Mouse (Mus musculus): ENCODE data around the gene Hoxa1.
A peak's percentile ranks its signal among the peaks of the same experiment; 100 is the strongest.

Hoxa1 gene

GRCm38 (mm10) chr6:52156551-52157200, 1.4 kb downstream of the Hoxa1 start:
- no peak for DNase-seq

GRCm38 (mm10) chr6:52155471-52155870, 2.6 kb downstream of the Hoxa1 start:
- no peak for DNase-seq

- no peak for DNase-seq
Measured at GRCm38 (mm10) chr6:52154044-52154443, 4.1 kb downstream of the Hoxa1 start.

- DNase-seq = no peak
Measured at GRCm38 (mm10) chr6:52153270-52153669, 4.8 kb downstream of the Hoxa1 start.

- DNase-seq = no peak
Measured at GRCm38 (mm10) chr6:52152226-52153193, 5.6 kb downstream of the Hoxa1 start.

GRCm38 (mm10) chr6:52151571-52151970, 6.5 kb downstream of the Hoxa1 start:
- no peak for DNase-seq

GRCm38 (mm10) chr6:52150401-52150966, 7.6 kb downstream of the Hoxa1 start:
- DNase-seq = no peak

- DNase-seq = no peak
Measured at GRCm38 (mm10) chr6:52139115-52139514, 19.0 kb downstream of the Hoxa1 start.

GRCm38 (mm10) chr6:52138576-52138975, 19.5 kb downstream of the Hoxa1 start:
- DNase-seq = no peak

GRCm38 (mm10) chr6:52137841-52138535, 20.1 kb downstream of the Hoxa1 start:
- DNase-seq = no peak

GRCm38 (mm10) chr6:52123673-52124072, 34.4 kb downstream of the Hoxa1 start:
- no peak for DNase-seq

GRCm38 (mm10) chr6:52121173-52121572, 36.9 kb downstream of the Hoxa1 start:
- DNase-seq = no peak

- DNase-seq = peak; percentile 4
Measured at GRCm38 (mm10) chr6:52118903-52119635, 39.0 kb downstream of the Hoxa1 start.

GRCm38 (mm10) chr6:52115899-52116298, 42.2 kb downstream of the Hoxa1 start:
- no peak for DNase-seq

GRCm38 (mm10) chr6:52111846-52112245, 46.3 kb downstream of the Hoxa1 start:
- no peak for DNase-seq

GRCm38 (mm10) chr6:52107400-52107799, 50.7 kb downstream of the Hoxa1 start:
- DNase-seq = no peak

- DNase-seq = no peak
Measured at GRCm38 (mm10) chr6:52106716-52107115, 51.4 kb downstream of the Hoxa1 start.

GRCm38 (mm10) chr6:52106178-52106577, 51.9 kb downstream of the Hoxa1 start:
- no peak for DNase-seq

All from right cerebral cortex, postnatal 4 days (tissue).